Mouse (Mus musculus) erythroblast, embryonic 14.5 days (primary cell): ENCODE measurements around the gene Gm10985. TPM values are rescaled to one million over a fixed set of nuclear protein-coding genes. Genes with fewer than 3 reads are reported as not detected.

Experiments
- H3K27me3 ChIP-seq: 2 replicates; pipeline ENCODE4 v1.6.1; 2012; ENCODE audit warnings: inconsistent platforms; ENCODE audit not compliant: control insufficient read depth
- H3K36me3 ChIP-seq: 2 replicates; pipeline ENCODE4 v1.6.1; 2012; ENCODE audit warnings: mild to moderate bottlenecking, inconsistent platforms; ENCODE audit not compliant: control insufficient read depth
- H3K4me1 ChIP-seq: 2 replicates; pipeline ENCODE4 v1.6.1; 2012; ENCODE audit warnings: inconsistent platforms; ENCODE audit not compliant: control insufficient read depth
- H3K4me3 ChIP-seq: replicated peaks from 2 replicates; pipeline ENCODE3; 2012; ENCODE audit warnings: moderate library complexity, mild to moderate bottlenecking, inconsistent platforms
- H3K9me3 ChIP-seq: 2 replicates; pipeline ENCODE4 v1.6.1; 2012; ENCODE audit warnings: low read length, inconsistent platforms, mixed read lengths; ENCODE audit not compliant: control insufficient read depth
- GATA1 ChIP-seq: IDR thresholded peaks from 2 replicates; pipeline ENCODE4 v1.6.1; 2012; ENCODE audit warnings: low read length, inconsistent platforms, mixed read lengths
- TAL1 ChIP-seq: IDR thresholded peaks from 3 replicates; pipeline ENCODE4 v1.6.1; 2012; ENCODE audit warnings: low read length, inconsistent platforms, mixed read lengths
- polyA plus RNA-seq: library from polyadenylated mRNA; stranded (reverse); fragments of >175 nt; gene quantifications from 2 replicates; pipeline ENCODE4 v1.2.3, GENCODE M21; 2012

Gene Gm10985
- polyA plus RNA-seq, result not detected in 2 replicates

- Histone ChIP-seq H3K27me3 (no peaks in the 10 kb centered on the region), H3K36me3 (no peaks in the 10 kb centered on the region), H3K9me3 (no peaks in the 10 kb centered on the region), H3K4me3 (no peak within 1 kb of the TSS), H3K4me1 (no peaks in the 10 kb centered on the region)
- TF ChIP-seq GATA1, result no peak
- TF ChIP-seq TAL1, result no peak
These were observed at the start of gene Gm10985 for GRCm38 (mm10) chr3:53844786-53845185. TSS of gene Gm10985 (plus strand) at chr3:53845086.

- Histone ChIP-seq H3K27me3 (no peaks in the 10 kb centered on the region), H3K9me3 (no peaks in the 10 kb centered on the region), H3K4me3 (no peak overlapping the region), H3K36me3 (no peaks in the 10 kb centered on the region), H3K4me1 (no peaks in the 10 kb centered on the region)
- TF ChIP-seq GATA1 (no peak), TAL1 (no peak)
These were observed 48.0 kb upstream of the Gm10985 start for GRCm38 (mm10) chr3:53796933-53797332.

GRCm38 (mm10) chr3:53799671-53800070 is 45.2 kb upstream of the Gm10985 start:
- H3K9me3 ChIP-seq, result no peaks in the 10 kb centered on the region
- no peaks in the 10 kb centered on the region for H3K4me1 ChIP-seq
- TF ChIP-seq GATA1, result no peak
- H3K27me3 ChIP-seq, result no peaks in the 10 kb centered on the region
- H3K36me3 ChIP-seq, result no peaks in the 10 kb centered on the region
- no peak overlapping the region for H3K4me3 ChIP-seq

GRCm38 (mm10) chr3:53813421-53813977 is 31.4 kb upstream of the Gm10985 start:
- H3K4me1 ChIP-seq, result no peaks in the 10 kb centered on the region
- H3K9me3 ChIP-seq, result no peaks in the 10 kb centered on the region
- no peaks in the 10 kb centered on the region for H3K27me3 ChIP-seq
- TF ChIP-seq GATA1 (no peak), TAL1 (no peak)
- H3K36me3 ChIP-seq, result no peaks in the 10 kb centered on the region
- no peak overlapping the region for H3K4me3 ChIP-seq

GRCm38 (mm10) chr3:53834238-53834637 is 10.6 kb upstream of the Gm10985 start:
- Histone ChIP-seq H3K36me3 (no peaks in the 10 kb centered on the region), H3K27me3 (no peaks in the 10 kb centered on the region), H3K4me3 (no peak overlapping the region), H3K4me1 (no peaks in the 10 kb centered on the region), H3K9me3 (no peaks in the 10 kb centered on the region)
- TF ChIP-seq GATA1 (no peak), TAL1 (no peak)

- Histone ChIP-seq H3K9me3 (no peaks in the 10 kb centered on the region), H3K4me1 (no peaks in the 10 kb centered on the region), H3K4me3 (no peak overlapping the region), H3K36me3 (no peaks in the 10 kb centered on the region), H3K27me3 (no peaks in the 10 kb centered on the region)
- TF ChIP-seq TAL1, result no peak
- TF ChIP-seq GATA1, result no peak
These were observed 1.5 kb downstream of the Gm10985 start for GRCm38 (mm10) chr3:53846206-53846928.

GRCm38 (mm10) chr3:53847726-53848125 is 2.8 kb downstream of the Gm10985 start:
- Histone ChIP-seq H3K36me3 (no peaks in the 10 kb centered on the region), H3K4me1 (no peaks in the 10 kb centered on the region)
- TF ChIP-seq TAL1 (no peak), GATA1 (no peak)

GRCm38 (mm10) chr3:53848262-53848661 is 3.4 kb downstream of the Gm10985 start:
- no peak overlapping the region for H3K4me3 ChIP-seq
- H3K4me1 ChIP-seq, result no peaks in the 10 kb centered on the region
- H3K27me3 ChIP-seq, result no peaks in the 10 kb centered on the region
- H3K9me3 ChIP-seq, result no peaks in the 10 kb centered on the region
- no peak for TF ChIP-seq TAL1
- no peaks in the 10 kb centered on the region for H3K36me3 ChIP-seq

More at GRCm38 (mm10) chr3:53847726-53848125, 2.8 kb downstream of the Gm10985 start:
- Histone ChIP-seq H3K9me3 (no peaks in the 10 kb centered on the region), H3K4me3 (no peak overlapping the region), H3K27me3 (no peaks in the 10 kb centered on the region)

GRCm38 (mm10) chr3:53854261-53854660 is 9.4 kb downstream of the Gm10985 start:
- Histone ChIP-seq H3K9me3 (no peaks in the 10 kb centered on the region), H3K4me3 (no peak overlapping the region), H3K36me3 (peaks cover 37% of the 10 kb centered on the region), H3K27me3 (no peaks in the 10 kb centered on the region), H3K4me1 (no peaks in the 10 kb centered on the region)
- TF ChIP-seq TAL1 (no peak), GATA1 (no peak)
